Mouse (Mus musculus): ENCODE measurements at regions not wholly inside any gene's neighbourhood (a gene's known extent, or its start where the extent isn't known, plus 50 kb on each side); places are given as distances from the start of the nearest gene placed in this dataset.
A peak's percentile ranks its signal among the peaks of the same experiment; 100 is the strongest.

DNA sequence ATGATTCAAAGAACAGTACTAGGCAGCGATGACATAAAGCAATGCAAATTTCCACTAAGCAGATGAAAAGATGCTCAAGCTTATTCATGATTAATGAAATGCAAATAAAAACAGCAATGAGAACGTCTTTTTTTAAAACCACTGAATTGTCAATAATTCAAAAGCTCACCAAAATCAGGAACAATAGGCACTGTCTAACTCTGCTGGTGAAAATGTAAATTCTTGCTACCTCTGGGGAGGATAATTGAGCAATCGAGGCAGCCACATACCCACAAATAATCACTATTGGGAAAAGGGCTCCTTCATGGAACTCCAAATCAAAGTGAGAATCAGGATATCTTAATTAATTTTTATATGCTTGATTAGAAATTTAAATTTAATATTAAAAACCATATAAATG, 663.3 kb downstream of the Smarca1 start:
- DNase-seq (ENCODE audit: low spot score in 2 of 2), result no peak

DNA sequence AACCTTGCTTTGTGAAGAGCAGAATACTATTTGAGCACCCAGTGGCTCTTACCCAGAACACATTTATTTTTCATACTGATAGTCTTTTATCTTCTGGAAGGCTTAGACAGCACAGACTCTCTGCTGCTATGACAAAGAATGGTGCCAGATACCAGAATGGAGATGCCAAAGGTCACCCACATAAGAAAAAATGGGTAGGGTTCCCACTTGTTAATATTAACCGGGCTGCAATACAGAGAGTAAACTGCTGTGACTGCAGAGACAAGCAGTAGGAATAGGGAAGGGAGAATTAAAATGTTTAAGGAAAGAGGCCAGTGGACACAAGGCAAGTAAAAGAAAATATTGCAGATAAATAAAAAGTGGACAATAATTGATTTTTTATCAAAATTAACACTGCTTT, 709.9 kb downstream of the Smarca1 start:
- DNase-seq (ENCODE audit: low spot score in 2 of 2), result no peak

DNA sequence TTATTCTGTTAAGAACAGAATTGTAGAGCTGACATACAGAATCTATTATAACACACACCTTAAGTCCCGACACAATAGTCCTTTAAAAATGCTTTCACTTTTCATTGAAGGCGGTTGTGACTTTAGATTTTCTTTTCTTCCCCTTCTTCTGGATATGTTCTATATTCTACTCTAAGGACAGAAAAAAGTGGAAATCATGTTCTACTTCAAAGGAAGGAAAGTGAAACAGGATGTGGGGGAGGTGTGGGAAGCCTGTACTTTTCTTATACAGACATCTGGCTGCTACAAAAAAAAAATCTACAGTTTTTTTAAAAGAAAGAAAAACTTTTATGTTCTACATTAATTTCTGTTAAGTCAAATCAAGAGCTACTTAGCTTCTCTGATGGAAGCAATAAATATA, 735.0 kb downstream of the Smarca1 start:
- peak; percentile 3 to 12 for DNase-seq (ENCODE audit: low spot score in 2 of 2)

DNA sequence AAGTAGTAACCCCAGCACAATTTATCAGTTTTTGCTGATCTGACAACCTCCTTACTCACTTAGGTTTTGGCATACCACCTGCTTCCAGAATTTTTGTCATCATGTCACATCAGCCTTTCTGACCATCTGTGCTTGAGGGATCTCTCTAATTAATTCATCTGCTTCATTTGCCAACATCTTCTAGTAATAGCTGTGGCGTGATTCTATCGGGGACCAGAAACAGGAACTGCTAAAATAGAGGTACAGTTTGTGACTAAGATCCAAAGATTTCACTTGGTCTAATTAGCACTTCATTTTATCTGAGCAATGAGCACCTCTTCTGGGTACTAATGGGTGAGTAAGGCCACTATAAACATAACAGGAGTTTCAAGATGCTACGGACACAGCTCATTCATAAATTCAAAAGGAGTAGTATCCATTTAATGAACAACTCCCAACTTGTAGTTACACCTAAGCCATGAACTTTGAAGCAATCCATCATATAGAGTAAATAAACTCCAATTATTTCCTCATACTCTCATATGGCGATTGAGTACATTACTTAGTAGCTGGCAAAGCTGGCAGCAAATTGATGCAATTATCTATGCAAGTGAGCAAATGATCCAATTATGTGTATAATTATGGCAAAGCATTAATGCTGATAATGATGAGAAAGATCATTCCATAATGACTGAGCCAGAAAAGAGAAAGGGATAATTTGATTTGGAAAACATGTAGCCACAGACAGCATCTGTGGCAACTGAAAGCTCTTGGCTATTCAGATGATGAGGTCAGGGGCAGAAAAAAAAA, 768.4 kb downstream of the Smarca1 start:
- no peak for DNase-seq (ENCODE audit: low spot score in 2 of 2)

Data from left cerebral cortex, adult 9 months (tissue).